Mouse (Mus musculus) heart, embryonic 11.5 days (tissue): ENCODE measurements around the gene Mmp9. TPM values are rescaled to one million over a fixed set of nuclear protein-coding genes. Genes with fewer than 3 reads are reported as not detected.

Source experiments
- ATAC-seq: fragments of 200-750 bp; cut with Nextera tagmentation; replicated peaks from 2 replicates; pipeline ENCODE4 v1.8.0; 2017; ENCODE audit warnings: moderate library complexity; ENCODE audit not compliant: insufficient number of reproducible peaks, low FRiP score, low TSS enrichment
- H3K27ac ChIP-seq: fragments of 300-500 bp; sonication (generic); 2 replicates; pipeline ENCODE4 v1.5.1; 2014; ENCODE audit warnings: mild to moderate bottlenecking, low read depth, low read length
- H3K27me3 ChIP-seq: fragments of 300-500 bp; sonication (generic); 2 replicates; pipeline ENCODE4 v1.6.1; 2014; ENCODE audit warnings: mild to moderate bottlenecking, low read length, mixed read lengths; ENCODE audit not compliant: control insufficient read depth, insufficient read depth
- H3K36me3 ChIP-seq: fragments of 300-500 bp; sonication (generic); 2 replicates; pipeline ENCODE4 v1.6.1; 2014; ENCODE audit warnings: mild to moderate bottlenecking, low read length, moderate library complexity, mixed read lengths; ENCODE audit not compliant: control insufficient read depth, insufficient read depth
- H3K4me1 ChIP-seq: fragments of 300-500 bp; sonication (generic); 2 replicates; pipeline ENCODE4 v1.6.1; 2014; ENCODE audit warnings: low read length; ENCODE audit not compliant: control insufficient read depth, insufficient read depth
- H3K4me2 ChIP-seq: fragments of 300-500 bp; sonication (generic); 2 replicates; pipeline ENCODE4 v1.6.1; 2014; ENCODE audit warnings: mild to moderate bottlenecking, moderate library complexity
- H3K4me3 ChIP-seq: fragments of 300-500 bp; sonication (generic); 2 replicates; pipeline ENCODE4 v1.5.1; 2014; ENCODE audit warnings: low read depth, low read length
- H3K9ac ChIP-seq: fragments of 300-500 bp; sonication (generic); 2 replicates; pipeline ENCODE4 v1.6.1; 2014; ENCODE audit warnings: mild to moderate bottlenecking, low read depth, low read length, moderate library complexity
- H3K9me3 ChIP-seq: fragments of 300-500 bp; sonication (generic); replicated peaks from 2 replicates; pipeline ENCODE4 v1.6.1; 2016; ENCODE audit warnings: low read length; ENCODE audit not compliant: control insufficient read depth
- WGBS: fragments of 180-500 bp; shearing (Covaris S2); extraction: QIAGEN DNeasy Blood & Tissue Kit; methylation state at CpG from one replicate; pipeline ENCODE4 v1.1.7; 2014; ENCODE audit not compliant: insufficient replicate concordance; 5-methylcytosine and 5-hydroxymethylcytosine counted together
- polyA plus RNA-seq: library from polyadenylated mRNA; unstranded; fragments of >200 nt; fragmentation: Nextera tagmentation; extraction: Ambion mirVana; gene quantifications from 2 replicates; pipeline ENCODE4 v1.2.1, GENCODE M21; 2014

Gene Mmp9
- polyA plus RNA-seq, 1 experiment from 2014 or later, result 0.16 TPM

DNA sequence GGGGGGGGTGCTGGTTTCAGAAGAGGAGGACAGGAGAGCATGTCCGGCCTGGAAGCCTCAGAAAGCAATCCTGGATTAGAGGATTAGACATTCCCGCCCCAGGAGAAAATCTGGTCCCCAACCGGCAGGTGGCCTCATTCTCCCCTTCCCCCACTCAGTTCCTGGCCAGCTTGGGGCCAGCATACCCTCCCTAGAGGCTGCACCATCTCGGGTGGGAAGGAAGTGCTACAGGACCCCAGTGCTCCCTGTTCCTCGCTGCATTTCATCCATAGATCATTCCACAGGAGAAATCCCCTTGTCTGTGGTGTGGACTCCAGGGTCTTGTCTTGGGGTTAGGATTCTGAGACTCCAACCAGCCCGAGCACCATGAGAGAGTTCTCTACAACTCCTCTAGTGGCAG lies 26.6 kb downstream of the Mmp9 start:
- peaks cover 76% of the 10 kb centered on the region for H3K27me3 ChIP-seq
- H3K4me1 ChIP-seq, result peaks cover 11% of the 10 kb centered on the region
- H3K27ac ChIP-seq, result no peak overlapping the region
- no peak overlapping the region for H3K4me3 ChIP-seq
- 10% methylated on average over 6 of the region's 6 CpGs for WGBS
- no peaks in the 10 kb centered on the region for H3K9me3 ChIP-seq
- no peak overlapping the region for H3K4me2 ChIP-seq
- no peak for ATAC-seq
- H3K36me3 ChIP-seq, result no peaks in the 10 kb centered on the region
- H3K9ac ChIP-seq, result no peak overlapping the region

DNA sequence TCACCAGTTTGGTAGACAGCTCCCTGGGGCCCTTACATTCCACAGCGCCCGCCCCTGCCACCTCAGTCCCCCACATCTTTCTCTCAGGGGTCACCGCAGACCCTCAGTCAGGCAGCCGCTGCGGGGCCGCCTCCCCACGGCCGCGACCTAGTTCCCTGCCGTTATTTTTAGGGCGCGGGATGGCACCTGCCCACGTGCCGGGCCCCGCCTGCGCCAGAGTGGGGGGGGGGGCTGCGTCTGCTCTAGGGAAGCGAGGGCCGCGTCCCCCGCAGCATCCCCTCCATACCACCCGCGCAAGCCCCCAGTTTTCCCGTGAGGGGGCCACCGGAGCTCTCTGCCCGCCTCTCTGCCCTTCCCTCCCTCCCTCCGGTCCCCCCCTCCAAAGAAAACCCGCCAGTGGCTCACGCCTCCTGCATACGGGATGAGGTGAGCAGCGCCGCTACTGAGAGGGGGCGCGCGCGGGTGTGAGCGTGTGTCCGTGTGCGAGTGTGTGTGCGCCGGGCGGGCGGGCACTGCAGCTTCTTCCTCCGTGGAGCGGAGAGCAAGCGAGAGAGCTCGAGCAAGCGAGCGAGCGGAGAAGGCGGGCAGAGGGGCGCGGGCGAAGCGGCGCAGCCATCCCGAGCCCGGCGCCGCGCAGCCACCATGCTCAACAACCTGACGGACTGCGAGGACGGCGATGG lies 27.3 kb downstream of the Mmp9 start:
- WGBS, result 2% methylated on average over 65 of the region's 65 CpGs
- H3K36me3 ChIP-seq, result no peaks in the 10 kb centered on the region
- no peak for ATAC-seq

DNA sequence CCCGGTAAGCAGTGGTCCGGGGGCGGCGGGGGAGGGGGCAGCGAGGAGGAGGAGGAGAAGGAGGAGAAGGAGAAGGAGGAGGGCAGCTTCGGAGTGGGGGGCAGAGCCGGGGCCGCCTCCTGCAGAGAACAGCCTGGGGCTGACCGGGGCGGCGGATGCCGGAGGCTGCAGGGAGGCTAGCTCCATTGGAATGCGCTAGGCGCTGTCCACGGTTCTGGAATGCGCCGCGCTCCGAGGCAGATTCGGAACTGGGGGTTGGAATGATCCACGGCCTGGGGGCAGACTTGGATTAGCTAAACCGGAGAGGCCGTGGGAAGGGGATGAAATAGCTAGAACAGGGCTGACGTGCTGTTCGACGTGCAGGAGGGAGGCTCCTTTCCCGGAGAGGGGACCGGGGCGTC lies 27.9 kb downstream of the Mmp9 start:
- 0 out of 2 replicates have a peak, but pooled peaks have one; percentile 12 for ATAC-seq
- H3K27me3 ChIP-seq, result peaks cover 83% of the 10 kb centered on the region
- H3K4me2 ChIP-seq, result peak overlapping the region; percentile 64
- H3K4me1 ChIP-seq, result peaks cover 11% of the 10 kb centered on the region
- H3K9ac ChIP-seq, result no peak overlapping the region
- H3K9me3 ChIP-seq, result no peaks in the 10 kb centered on the region
- WGBS, result 2% methylated on average over 28 of the region's 29 CpGs
- no peak overlapping the region for H3K27ac ChIP-seq
- no peaks in the 10 kb centered on the region for H3K36me3 ChIP-seq
- peak overlapping the region; percentile 32 for H3K4me3 ChIP-seq

More for the DNA sequence above, 27.3 kb downstream of the Mmp9 start:
- Histone ChIP-seq H3K4me2 (peak overlapping the region; percentile 64), H3K4me3 (peak overlapping the region; percentile 32), H3K4me1 (peaks cover 11% of the 10 kb centered on the region), H3K9me3 (no peaks in the 10 kb centered on the region), H3K27ac (no peak overlapping the region), H3K9ac (no peak overlapping the region), H3K27me3 (peaks cover 82% of the 10 kb centered on the region)

DNA sequence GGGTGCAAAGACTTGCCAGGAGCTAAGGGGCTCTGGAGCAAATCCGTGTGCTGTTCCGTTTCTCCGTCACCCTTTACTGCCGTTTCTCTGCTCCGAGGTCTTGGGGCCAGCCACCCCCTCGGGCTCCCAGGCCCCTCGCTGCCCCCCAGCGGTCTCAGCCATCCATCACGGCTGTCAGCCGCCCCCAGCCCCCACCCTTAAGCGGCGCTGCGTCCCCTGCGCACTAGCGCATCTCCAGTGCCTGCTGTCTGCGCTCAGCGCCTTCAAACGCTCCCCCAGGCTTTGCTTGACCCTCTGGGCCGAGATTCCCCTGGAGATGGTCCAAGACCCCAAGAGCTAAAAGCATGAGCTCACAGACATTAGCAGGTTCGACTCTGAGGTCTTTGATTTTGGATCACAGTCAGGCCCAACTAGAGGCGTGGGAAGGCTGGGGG lies 28.8 kb downstream of the Mmp9 start:
- 4% methylated on average over 21 of the region's 21 CpGs for WGBS
- Histone ChIP-seq H3K4me3 (no peak overlapping the region), H3K36me3 (no peaks in the 10 kb centered on the region), H3K27me3 (peaks cover 85% of the 10 kb centered on the region), H3K27ac (no peak overlapping the region), H3K9ac (no peak overlapping the region), H3K9me3 (no peaks in the 10 kb centered on the region), H3K4me1 (peaks cover 11% of the 10 kb centered on the region), H3K4me2 (no peak overlapping the region)
- no peak for ATAC-seq

DNA sequence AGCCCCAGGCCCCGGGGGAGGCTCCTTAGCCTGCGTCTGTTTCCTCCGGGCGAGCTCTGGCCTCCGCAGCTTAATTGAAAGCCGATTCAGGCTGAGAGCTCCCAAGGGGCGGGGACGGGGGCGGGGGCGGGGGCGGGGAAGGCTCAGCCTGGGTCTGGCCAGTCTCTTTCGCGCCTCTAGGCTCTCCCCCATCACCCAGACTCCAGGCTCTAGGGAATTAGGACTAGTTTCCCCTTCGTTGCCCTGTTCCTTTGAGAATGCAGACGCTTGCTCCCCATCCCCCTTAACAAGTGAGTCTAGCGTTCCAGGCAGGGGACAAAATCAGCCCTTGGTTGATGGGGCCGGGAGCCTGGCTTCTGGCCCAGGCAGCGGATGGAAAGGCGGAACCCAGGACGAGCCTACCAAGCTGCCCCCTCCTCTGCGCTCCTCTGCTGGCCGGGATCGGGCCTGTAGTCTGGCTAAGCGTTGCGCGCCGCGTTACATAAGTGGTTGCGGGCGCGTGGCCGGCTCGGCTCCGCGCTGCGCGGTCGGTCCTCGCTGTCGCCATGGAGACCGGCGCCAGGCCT lies 30.1 kb downstream of the Mmp9 start:
- under 1% methylated on average over 41 of the region's 42 CpGs for WGBS
- Histone ChIP-seq H3K27ac (no peak overlapping the region), H3K4me1 (peaks cover 11% of the 10 kb centered on the region), H3K9me3 (no peaks in the 10 kb centered on the region), H3K4me3 (no peak overlapping the region), H3K4me2 (peak overlapping the region; percentile 46), H3K36me3 (no peaks in the 10 kb centered on the region), H3K9ac (no peak overlapping the region), H3K27me3 (peaks cover 76% of the 10 kb centered on the region)
- ATAC-seq, result no peak

DNA sequence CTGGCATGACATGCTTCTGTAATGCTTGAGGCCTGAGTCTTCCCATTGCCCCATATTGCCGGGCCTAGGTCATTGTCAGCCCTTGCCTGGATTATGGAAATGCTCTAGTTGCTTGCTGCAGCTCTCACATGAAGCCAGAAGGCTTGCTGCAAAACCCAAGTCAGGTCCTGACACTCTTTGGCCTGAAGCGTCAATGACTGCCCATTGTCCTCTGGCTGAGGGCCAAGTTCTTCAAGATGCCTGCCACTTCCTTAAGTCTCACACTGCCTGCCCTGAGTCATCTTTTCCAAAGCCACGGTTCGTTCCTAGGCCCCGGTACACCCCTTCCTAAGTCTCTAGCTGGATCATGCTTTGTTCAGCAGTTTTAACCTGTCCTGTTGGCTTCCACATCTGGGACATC lies 32.1 kb downstream of the Mmp9 start:
- H3K27me3 ChIP-seq, result peaks cover 57% of the 10 kb centered on the region
- no peak overlapping the region for H3K4me3 ChIP-seq
- H3K4me1 ChIP-seq, result peaks cover 11% of the 10 kb centered on the region
- no peak overlapping the region for H3K9ac ChIP-seq
- H3K27ac ChIP-seq, result no peak overlapping the region
- no peaks in the 10 kb centered on the region for H3K36me3 ChIP-seq
- H3K9me3 ChIP-seq, result no peaks in the 10 kb centered on the region
- no peak overlapping the region for H3K4me2 ChIP-seq
- 55% methylated on average over 5 of the region's 5 CpGs for WGBS
- no peak for ATAC-seq

DNA sequence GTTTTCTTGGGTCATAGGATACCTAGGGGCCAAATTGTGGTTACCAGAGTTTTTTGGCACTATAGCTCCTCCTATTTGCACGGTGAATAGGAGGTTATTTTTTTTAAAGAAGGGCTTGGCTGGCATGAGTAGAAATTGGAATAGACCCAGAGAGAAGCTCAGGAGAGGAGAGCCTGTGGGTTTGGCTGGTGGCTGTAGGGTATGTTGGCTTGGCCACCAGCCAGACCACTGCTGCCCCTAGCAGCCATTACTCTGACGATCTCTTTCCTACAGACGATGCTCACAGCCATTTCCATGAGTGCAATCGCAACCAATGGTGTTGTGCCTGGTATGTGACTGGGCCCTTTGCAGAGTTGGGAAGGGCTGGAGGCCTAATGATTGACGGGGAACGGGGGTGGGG lies 35.0 kb downstream of the Mmp9 start:
- Histone ChIP-seq H3K4me3 (no peak overlapping the region), H3K36me3 (no peaks in the 10 kb centered on the region), H3K27ac (no peak overlapping the region), H3K4me2 (no peak overlapping the region), H3K9me3 (no peaks in the 10 kb centered on the region), H3K9ac (no peak overlapping the region), H3K4me1 (0 out of 2 replicates have a peak, but pooled peaks cover 5% of the 10 kb centered on the region), H3K27me3 (peaks cover 33% of the 10 kb centered on the region)
- 80% methylated on average over 6 of the region's 6 CpGs for WGBS
- no peak for ATAC-seq

DNA sequence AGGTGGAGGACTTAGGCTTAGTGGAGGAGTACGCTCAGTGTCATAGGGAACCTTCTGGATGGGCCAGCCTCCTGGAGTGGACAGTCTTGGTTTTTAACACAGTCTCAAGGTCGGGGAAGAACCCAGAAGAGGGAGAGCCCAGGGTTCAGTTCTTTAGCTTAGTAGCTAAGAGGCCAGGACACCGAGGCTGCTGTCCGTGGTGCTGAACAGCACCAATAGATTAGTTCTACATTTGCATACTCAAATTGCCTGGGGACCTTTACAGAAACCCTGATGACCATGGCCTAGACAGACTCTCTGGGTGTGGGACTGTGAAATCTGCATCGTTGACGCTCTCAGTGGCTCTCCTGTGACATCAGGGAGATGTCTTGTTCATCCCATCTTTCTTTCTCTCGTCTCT lies 39.2 kb downstream of the Mmp9 start:
- Histone ChIP-seq H3K4me1 (no peaks in the 10 kb centered on the region), H3K27ac (no peak overlapping the region), H3K9ac (no peak overlapping the region), H3K4me3 (no peak overlapping the region), H3K9me3 (no peaks in the 10 kb centered on the region), H3K27me3 (peaks cover 8% of the 10 kb centered on the region), H3K36me3 (no peaks in the 10 kb centered on the region), H3K4me2 (no peak overlapping the region)
- WGBS, result 16% methylated on average over 7 of the region's 7 CpGs
- no peak for ATAC-seq

DNA sequence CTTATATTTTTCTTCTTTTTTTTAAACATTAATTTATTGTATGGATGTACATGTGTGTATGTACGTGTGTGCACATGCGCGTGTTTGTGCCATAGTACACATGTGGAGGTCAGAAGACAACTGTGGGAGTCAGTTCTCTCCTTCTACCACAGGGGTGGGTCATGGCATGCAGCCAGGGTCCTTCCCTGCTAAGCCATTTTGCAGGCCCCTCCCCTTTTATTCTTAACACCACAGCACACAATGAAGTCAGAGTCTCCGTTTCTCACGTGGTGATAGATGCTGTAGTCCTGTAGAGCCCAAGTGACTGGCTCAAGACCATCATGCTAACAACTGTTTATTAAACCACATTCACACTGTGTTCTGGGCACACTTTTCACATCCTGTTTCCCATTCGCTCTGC lies 45.4 kb downstream of the Mmp9 start:
- Histone ChIP-seq H3K9me3 (no peaks in the 10 kb centered on the region), H3K4me1 (no peaks in the 10 kb centered on the region), H3K36me3 (no peaks in the 10 kb centered on the region), H3K4me2 (no peak overlapping the region), H3K9ac (no peak overlapping the region), H3K4me3 (no peak overlapping the region), H3K27me3 (peaks cover 7% of the 10 kb centered on the region), H3K27ac (no peak overlapping the region)
- no peak for ATAC-seq
- WGBS, result 72% methylated on average over 6 of the region's 6 CpGs
